Mouse (Mus musculus) urinary bladder, adult 2 months (tissue): ENCODE measurements at regions not wholly inside any gene's neighbourhood (a gene's known extent, or its start where the extent isn't known, plus 50 kb on each side); places are given as distances from the start of the nearest gene placed in this dataset.

Experiments
- DNase-seq: peaks from one replicate; pipeline ENCODE4 v3.0.0; 2022; ENCODE audit warnings: low spot score

- no peak for DNase-seq
Measured at GRCm38 (mm10) chrX:12837821-12838220, 75.9 kb upstream of the Med14 start.

GRCm38 (mm10) chrX:12834681-12835080 lies 72.8 kb upstream of the Med14 start:
- DNase-seq = no peak

GRCm38 (mm10) chrX:12832709-12833108 lies 70.8 kb upstream of the Med14 start:
- no peak for DNase-seq

GRCm38 (mm10) chrX:12829165-12829564 lies 67.3 kb upstream of the Med14 start:
- DNase-seq = no peak

- DNase-seq = no peak
Measured at GRCm38 (mm10) chrX:12827299-12827872, 65.5 kb upstream of the Med14 start.

GRCm38 (mm10) chrX:12826646-12827045 lies 64.8 kb upstream of the Med14 start:
- DNase-seq = no peak

- DNase-seq = no peak
Measured at GRCm38 (mm10) chrX:12825262-12825661, 63.4 kb upstream of the Med14 start.

GRCm38 (mm10) chrX:12824497-12824896 lies 62.6 kb upstream of the Med14 start:
- no peak for DNase-seq

- DNase-seq = no peak
Measured at GRCm38 (mm10) chrX:12822777-12823176, 60.9 kb upstream of the Med14 start.

- DNase-seq = no peak
Measured at GRCm38 (mm10) chrX:12813083-12813660, 51.3 kb upstream of the Med14 start.
